Mouse (Mus musculus): ENCODE data around the gene Sub1.

Gene Sub1

DNA sequence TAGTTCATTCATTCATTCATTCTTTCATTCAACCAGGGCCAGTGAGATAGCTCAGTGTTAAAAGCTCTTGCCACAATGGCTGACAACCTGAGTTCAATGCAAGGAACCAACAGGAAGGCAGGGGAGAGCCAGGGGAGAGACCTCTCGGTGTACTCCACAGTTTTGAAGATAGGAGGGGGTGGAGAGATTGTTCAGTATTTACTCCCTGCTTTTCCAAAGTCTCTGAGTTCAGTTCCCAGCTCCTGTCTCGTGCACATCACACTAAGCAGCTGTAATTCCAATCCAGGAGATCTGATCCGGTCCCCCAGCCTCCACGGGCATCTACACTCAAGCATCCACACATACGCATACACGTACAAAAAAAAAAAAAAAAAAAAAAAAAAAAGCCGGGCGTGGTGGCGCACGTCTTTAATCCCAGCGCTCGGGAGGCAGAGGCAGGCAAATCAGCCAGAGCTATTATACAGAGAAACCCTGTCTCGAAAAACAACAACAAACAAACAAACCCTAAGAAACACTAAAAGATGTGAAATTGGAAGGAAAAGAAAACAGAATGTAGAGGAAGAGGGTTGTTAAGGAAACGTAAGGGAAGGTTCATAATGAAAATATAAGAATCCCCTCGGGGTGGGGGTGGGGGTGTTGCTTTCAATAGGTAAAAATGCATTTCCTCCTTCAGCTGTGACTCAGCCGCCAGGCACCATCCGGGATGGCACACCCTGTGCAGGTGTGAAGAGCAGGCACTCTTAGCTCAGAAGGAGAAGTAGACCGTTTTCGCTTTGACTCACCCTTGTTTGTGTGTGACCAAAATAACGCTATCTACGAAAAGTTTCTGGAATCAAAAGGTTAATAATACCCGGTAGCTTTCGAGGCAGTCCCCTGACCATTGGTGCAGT, 13.2 kb upstream of the Sub1 start:
- peak in 1 of 2 experiments; percentile 3 for DNase-seq

- DNase-seq, result no peak
Observed at GRCm38 (mm10) chr15:12008894-12009293, 12.1 kb upstream of the Sub1 start.

GRCm38 (mm10) chr15:12007971-12008800, 11.4 kb upstream of the Sub1 start:
- DNase-seq, result no peak

DNA sequence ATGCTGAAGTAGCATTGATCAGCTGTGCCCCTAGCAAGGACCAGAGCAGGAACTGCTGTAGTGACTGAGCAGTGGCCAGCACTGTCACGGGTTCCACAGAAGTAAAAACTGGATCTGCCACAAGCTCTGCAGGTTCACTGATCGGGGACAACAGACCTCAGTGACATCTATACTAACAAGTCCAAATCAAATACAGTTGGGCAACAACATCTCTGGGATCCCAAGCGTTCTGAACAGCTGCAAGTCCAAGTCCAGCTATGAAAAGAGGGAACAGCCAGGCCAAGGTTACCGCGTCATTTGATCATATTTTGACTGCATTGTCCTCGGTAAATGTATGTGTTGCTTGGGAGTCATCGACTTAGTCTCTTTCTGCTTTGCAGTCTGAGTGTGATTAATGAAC, 10.6 kb upstream of the Sub1 start:
- no peak for DNase-seq

- no peak for DNase-seq
Observed at GRCm38 (mm10) chr15:12006169-12006568, 9.4 kb upstream of the Sub1 start.

GRCm38 (mm10) chr15:11995815-11996201, 975 bp downstream of the Sub1 start:
- DNase-seq, result peak; percentile 94 to 97

DNA sequence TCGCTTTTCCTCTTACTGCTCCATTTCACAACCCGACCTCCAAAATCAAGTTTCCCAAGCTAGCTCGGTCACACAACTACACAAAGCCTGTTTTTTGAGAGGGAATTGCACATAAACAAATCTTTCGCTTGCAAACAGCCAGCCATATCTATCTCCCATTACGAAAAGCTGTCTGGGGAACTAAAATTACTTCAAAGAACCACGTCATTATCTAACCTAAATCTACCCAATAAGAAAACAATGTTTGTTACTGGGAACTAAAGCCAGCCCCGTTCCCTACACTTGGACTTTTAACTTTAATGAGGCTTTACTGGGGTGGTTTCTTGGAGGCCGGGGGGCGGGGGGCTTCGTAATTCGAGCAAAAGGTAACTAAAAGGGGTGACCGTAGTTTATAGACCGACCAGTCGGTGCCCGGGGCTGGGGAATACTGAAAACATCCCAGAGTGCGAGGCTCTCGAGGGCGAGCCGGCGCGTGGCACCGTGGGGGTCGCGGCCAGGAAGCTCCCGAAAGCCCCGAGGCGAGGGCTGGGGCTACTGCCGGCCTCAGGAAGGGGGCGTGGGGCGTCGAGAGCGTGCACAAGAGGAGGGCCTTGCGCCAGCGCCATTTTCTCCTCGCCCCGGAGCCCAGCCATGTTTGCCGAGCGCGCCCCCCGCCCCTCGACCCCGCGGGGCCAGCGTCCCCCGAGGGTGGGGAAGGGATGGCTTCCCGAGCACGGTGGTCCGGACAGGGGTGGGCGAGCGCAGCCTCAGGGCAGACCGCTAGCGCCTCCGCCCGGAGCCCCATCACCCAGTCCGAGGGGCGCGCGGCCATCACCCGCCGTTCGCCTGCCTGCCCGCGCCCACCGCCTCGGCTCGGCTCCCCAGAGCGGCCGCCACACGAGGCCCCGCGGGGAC, 1.6 kb downstream of the Sub1 start:
- DNase-seq, result peak; percentile 55 to 77

DNA sequence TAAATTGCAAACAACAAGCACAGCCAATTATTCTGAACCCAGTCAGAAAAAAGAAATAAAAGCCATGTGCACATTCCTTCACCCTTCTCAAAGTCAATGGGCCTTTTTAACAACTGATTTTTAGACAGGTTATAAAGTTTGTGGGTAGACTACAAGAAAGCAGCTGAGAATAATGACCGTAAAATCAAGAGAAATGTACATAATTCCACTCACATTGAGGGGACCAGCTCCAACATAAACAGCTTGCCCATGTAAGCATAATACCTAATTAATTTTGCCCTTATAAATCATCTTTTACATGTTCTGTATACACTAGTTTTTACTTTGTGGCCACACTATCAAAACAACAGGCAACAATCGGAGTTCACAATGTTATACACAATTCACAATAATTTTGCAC, 2.8 kb downstream of the Sub1 start:
- DNase-seq, result no peak

DNA sequence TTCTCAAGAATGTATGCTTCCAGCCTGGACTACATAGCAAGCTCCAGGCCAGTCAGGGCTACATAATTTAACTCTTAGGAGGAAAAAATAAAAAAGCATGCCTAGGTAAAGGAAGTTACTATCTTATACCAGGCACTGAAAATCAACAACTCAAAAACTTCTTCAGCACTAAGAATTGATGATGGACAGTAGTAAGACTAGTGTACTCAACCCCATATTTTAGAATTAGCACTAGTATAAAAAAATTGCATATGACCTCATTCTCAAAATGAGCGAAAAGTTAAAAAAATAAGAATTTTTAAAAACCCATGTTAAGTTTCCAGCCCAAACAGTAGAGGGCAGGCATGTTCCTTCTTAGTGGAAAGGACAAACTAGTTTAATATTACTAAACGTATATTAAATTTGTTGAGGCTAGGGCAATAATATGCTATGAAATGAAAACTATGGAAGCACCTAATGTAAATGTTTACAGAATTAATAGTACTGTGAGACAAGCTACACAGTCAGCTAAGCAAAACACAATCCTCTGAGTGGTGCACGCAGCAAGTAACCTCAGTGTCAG, 5.2 kb downstream of the Sub1 start:
- DNase-seq, result no peak

DNA sequence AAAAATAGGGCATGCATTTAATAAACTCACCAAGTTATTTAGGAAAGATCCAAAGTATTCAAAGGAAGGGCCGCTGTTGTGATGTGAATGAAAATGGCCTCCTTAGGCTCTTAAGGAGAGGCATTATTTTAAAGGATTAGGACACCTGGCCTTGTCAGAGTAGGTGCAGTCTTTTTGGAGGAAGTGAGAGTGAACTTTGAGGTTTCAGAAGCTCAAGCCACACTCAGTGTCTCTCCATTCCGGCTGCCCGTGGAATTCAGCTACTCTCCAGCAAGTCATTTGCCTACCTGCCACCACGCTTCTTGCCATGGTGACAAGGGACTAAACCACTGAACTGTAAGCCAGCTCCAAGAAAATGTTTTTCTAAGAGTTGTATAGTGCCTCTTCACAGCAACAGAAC, 8.2 kb downstream of the Sub1 start:
- no peak for DNase-seq

- no peak for DNase-seq
Observed at GRCm38 (mm10) chr15:11987892-11988291, 8.9 kb downstream of the Sub1 start.

GRCm38 (mm10) chr15:11981985-11982384, 14.8 kb downstream of the Sub1 start:
- DNase-seq, result no peak

- DNase-seq, result no peak
Observed at GRCm38 (mm10) chr15:11981501-11981900, 15.3 kb downstream of the Sub1 start.

DNA sequence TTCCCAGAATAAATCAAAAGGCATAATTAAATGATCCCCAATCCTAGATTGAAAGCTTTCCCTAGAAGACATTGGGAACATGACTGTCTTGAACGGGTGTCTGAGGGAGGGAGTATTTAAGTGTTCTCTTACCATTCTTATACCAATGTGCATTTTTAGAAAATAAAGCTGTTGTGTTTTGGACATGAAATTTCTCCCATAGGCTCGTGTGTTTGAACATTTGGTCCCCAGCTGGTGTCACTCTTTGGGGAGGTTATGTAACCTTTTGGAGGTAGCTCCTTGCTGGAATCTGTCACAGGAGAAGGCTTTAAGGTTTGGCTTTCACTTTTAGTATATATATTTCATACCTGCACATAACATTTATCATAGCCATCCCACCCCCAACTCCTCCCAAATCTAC, 18.6 kb downstream of the Sub1 start:
- no peak for DNase-seq

GRCm38 (mm10) chr15:11977071-11977470, 19.7 kb downstream of the Sub1 start:
- DNase-seq, result no peak

- no peak for DNase-seq
Observed at GRCm38 (mm10) chr15:11975836-11976235, 20.9 kb downstream of the Sub1 start.

DNA sequence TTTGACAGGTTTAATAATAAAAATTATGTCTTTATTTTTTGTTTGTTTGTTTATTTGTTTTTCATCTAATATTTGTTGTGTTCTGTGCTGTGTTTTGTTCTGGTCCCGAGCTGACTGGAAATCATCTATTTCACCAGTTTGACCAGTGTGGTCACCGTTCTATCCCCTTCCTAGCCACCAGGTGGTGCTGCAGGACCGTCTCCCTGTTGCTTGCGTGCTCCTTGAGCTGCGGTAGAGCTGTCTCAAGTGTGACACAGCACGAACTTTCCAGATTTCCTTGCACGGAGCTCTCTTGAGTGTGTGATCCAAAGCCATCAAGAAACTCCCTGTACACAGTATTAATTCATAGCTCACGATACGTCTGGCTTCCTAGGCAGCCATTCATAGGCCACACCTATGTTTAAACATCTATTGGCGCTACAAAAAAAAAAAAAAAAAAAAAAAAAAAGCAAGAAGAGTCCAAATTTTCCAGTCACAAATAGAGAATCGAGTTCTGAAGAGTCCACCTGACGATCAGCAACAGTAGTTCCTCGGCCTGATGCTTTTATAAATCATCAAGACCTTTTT, 24.8 kb downstream of the Sub1 start:
- DNase-seq, result peak; percentile 79 to 88

DNA sequence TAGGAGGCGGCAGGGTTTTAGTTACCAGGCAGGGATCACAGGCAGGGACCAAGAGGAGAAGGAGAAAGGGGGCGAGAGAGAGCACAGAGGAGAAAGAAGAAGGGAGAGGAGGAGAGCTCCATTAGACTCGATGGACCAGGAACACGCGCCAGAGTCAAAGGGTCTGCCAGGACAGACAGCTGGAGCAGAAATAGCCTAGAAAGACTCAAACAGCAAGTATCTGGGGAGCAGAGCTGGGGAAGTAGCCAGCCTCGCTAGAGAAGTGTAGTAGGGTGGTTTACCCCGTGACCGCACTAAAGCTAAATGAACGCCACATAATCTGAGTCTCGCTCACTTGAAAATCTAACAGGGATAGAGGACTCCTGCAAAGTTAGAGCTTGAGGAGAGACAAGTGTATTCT, 26.2 kb downstream of the Sub1 start:
- DNase-seq, result no peak

- DNase-seq, result no peak
Observed at GRCm38 (mm10) chr15:11968851-11969250, 27.9 kb downstream of the Sub1 start.

GRCm38 (mm10) chr15:11966367-11966766, 30.4 kb downstream of the Sub1 start:
- DNase-seq, result peak; percentile 29 to 75

GRCm38 (mm10) chr15:11965201-11965845, 31.5 kb downstream of the Sub1 start:
- DNase-seq, result no peak

Measured in kidney, postnatal 36 days (tissue).